Mouse (Mus musculus) G1E-ER4 (cell line): ENCODE measurements around the gene Tal1. TPM values are rescaled to one million over a fixed set of nuclear protein-coding genes. Genes with fewer than 3 reads are reported as not detected.

Experiments used
- GATA1 ChIP-seq: IDR thresholded peaks from one replicate; pipeline ENCODE4 v1.8.0; 2012; ENCODE audit warnings: low read length, inconsistent platforms
- polyA plus RNA-seq: library from polyadenylated mRNA; stranded (reverse); fragments of >175 nt; gene quantifications from 2 replicates; pipeline ENCODE4 v1.2.3, GENCODE M21; 2012

Gene Tal1
- polyA plus RNA-seq: 212 and 260 TPM in 2 replicates

DNA sequence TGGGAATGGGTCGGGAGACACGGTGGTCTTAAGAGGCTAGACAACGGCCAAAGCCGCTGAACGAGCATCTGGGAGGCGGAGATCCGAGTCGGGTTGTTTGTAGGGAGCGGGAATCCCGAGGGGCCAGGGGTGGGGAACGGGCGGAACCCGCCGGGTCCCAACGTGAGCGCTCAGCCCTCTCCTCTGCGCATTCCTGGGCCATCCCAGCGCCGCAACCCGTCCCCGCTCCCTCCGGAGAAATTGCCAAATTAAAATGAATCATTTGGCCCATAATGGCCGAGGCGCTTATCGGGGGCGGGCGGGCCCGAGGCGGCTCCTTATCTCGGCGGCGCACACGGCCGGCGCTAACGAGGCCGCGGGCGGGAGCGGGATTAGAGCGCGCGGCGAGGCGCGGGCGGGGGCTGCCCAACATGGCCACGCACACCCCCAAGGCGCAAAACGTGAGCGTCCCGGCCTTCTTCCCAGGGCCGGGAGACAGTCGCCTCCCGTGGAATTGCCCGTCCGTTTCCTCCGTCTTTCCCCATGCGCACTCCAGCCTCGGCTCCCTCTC lies at the start of gene Tal1:
Gene Tal1, plus strand, starts transcription at position 56 of the 550 bp plus-strand sequence.
- TF ChIP-seq GATA1: peak; percentile 40

DNA sequence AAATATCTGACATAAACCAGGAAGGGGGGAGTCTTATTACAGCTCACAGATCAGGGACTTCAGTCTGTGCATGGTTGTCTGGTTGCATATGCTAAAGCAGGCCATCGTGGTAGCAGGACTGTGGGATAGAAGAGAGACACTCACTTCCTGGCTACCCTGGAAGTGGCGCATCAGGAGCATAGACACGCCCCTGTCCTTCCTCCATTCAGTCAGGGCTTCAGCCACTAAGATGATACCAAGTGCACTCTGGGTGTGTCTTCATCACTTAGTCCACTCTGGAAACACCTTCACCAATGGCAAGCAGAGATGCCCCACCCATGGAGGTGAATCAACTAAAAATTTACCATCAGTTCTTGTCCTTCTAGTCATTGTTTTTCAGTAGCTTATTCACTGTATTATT lies 42.0 kb upstream of the Tal1 start:
- no peak for TF ChIP-seq GATA1

DNA sequence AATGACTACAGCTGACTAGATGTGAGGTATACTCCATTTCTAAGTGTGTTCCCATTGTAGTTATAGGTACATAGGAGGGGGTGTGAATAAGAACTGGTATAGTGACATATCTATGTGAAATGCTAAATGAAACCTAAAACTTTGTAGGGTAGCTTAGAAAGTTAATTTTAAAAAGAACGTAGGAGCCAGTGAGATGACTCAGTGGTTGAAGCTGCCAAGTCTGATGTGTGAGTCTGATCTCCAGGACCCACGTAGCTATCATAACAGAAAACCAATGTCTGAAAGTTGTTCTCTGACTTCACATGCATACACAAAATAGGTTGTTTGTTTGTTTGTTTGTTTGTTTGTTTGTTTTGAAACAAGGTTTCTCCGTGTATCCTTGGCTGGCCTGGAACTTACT lies 36.2 kb upstream of the Tal1 start:
- TF ChIP-seq GATA1: no peak

DNA sequence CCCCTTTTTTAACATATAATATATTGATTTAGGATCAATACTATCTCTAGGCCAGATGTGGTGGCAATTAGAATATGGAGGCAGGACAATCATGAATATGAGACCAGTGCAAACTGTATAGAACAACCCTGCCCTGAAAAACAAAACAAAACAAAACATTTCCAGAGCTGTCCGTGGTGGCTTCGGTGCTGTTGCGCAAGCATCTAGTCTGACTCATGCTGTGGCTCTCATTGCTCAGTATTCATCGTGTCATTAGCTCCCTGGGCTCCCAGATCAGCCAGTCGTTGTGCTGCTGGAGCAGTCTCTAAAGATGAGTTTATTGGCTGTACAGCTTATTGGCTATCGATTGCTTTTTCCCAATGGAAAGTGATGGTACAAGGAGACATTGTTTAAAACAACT lies 21.2 kb upstream of the Tal1 start:
- no peak for TF ChIP-seq GATA1

DNA sequence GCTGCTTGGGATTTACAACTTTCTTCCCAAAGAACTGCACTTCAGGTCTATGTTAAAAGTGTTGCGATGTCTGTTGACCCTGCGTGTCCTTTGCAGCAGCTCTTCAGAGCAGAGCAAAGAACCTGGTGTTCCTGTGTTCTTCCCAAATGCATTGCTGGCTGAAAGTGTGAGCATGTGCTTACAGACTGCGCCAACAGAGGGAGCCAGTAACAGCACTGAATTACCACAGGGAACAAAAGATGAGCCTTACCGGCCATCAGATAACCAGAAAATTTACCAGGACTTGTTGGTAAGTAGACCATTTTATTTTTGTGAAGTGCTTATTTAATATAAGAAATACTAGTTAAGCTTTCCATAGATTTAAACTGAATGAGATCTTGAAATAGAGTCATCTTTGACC lies 18.0 kb upstream of the Tal1 start:
- no peak for TF ChIP-seq GATA1

DNA sequence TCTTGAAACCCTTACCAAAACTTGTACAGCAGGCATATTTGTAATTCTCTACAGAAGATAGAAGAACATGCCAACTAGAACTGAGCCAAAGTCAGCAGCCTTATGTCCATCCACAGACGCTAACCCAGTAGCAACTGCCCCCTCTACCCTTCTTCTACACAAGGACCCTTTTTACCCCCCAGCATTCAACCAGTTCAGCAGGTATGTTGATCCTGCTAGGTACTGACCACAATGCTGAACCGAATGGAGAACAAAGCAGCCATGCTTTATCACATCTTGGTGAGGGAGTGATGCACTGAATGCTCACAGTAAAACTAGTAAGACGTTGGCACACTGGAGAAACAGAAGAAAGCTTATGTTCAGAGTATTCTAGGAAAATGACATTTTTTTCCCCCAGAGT lies 10.6 kb upstream of the Tal1 start:
- no peak for TF ChIP-seq GATA1

DNA sequence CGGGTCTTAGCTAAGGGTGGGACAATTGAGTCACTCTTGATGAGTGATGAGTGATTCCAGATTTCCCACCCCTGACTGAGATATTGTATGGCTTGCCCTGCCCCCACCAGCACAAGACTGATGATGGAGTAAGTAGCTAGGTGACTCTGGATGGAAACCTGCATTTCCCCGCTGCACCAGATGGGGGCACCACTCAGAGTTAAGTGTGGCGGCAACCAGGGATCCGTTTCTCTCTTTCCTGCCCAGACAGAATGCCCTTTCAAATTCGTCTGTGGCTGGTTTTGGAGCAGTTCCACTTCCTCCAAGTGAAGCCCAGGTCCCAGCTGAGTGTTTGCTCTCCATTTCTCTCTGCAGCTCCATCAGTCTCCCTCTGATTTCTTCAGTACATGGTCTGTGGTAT lies 8.5 kb upstream of the Tal1 start:
- TF ChIP-seq GATA1: no peak

DNA sequence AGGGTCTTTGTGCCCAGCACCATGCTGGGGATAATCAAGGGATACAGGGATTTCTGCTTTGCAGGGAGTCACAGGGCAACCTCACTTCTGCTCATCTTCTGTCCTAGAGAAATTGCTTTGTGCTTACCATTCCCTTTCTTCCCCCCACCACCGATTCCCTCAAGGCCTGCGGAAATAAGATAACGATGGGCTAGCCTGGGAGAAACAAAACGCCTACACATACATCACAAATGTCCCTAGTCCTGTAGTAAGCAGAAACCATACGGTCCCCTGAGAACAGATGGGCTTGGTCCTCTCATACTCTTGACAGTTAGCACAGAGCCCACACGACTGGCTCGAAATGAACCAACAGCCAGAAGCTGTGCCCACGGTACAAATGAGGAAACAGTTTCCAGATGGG lies 8.0 kb upstream of the Tal1 start:
- TF ChIP-seq GATA1: no peak

DNA sequence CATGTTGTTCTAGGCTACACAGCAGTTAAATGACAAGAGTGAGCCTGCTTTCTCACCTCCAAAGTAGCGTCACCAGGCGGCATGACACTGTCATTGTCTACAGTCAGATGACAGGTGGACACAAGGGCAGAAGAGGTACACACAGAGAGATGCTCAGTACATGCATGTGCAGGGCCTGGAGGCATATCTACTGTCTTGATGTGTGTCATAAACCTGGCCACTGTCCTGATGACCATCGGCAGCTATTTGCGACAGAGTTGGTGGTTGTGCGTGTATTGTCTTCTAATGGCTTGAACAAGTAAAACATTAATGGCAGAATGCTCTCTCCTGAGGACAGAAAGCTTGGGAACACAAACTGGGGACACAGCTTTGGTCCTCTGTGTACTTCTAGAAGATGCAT lies 5.0 kb upstream of the Tal1 start:
- no peak for TF ChIP-seq GATA1

DNA sequence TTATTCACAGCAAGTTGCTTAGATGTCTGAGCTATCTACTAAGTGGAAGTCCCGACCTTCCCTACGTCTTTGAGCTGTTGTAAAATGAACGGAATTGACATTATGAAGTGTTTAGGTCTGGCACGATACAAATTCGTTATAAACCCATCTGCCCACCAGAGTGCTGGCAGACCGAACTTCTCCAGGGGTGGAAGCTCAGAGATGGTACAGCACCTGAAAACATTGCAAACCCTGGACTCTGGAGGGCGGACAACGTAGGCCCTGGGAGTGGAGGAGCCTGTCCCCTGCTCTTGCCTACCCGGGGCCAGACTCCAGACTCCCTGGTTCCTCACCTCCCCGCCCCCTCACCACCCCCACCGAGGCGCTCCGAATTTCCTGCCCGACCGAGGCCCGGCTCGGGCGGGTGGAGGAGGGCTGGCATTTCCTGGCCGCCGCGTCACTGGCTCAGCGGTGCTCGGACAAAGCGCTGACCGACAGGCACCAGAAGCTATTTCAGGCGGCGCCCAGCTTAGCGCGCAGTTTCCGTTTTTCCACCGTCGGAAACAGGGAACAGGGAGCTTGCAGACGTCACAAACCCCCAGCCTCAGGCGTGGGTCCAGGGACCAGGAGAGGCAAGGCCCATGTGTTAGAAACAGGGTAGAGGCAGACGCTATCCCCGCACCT lies 3.8 kb upstream of the Tal1 start:
- TF ChIP-seq GATA1: no peak

DNA sequence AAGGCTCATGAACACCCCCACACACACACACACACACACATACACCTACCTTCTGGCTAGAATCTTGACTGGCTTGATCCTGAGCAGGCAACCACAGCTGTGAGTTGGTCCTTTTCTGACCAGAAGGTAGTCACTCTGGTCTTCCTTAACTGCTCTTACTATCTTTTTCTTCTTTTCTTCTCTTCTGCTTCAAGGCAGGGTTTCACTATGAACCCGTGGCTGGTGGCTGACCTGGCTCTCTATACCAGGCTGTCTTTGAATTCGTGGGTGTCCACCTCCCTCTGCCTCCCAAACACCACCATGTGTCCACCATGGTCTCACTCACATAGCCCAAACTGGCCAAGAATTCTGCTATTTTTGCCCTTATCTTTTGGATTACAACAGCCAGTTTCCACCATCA lies 1.2 kb upstream of the Tal1 start:
- no peak for TF ChIP-seq GATA1

DNA sequence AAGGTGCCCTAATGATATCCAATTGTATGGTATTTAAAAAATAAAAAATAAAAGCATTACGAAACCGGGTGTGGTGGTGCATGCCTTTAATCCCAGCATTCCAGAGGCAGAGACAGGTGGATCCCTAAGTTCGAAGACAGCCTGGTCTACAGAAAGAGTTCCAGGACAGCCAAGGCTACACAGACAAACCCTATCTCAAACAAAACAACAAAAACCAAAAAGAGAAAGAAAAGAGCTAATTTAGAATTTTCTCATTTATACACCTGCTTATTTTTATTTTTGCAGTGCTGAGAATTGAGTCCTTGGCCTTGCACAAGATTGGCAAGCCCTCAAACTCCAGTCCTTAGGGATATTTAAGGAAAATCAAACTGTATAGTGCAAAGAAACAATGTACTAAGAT lies 535 bp upstream of the Tal1 start:
- no peak for TF ChIP-seq GATA1

DNA sequence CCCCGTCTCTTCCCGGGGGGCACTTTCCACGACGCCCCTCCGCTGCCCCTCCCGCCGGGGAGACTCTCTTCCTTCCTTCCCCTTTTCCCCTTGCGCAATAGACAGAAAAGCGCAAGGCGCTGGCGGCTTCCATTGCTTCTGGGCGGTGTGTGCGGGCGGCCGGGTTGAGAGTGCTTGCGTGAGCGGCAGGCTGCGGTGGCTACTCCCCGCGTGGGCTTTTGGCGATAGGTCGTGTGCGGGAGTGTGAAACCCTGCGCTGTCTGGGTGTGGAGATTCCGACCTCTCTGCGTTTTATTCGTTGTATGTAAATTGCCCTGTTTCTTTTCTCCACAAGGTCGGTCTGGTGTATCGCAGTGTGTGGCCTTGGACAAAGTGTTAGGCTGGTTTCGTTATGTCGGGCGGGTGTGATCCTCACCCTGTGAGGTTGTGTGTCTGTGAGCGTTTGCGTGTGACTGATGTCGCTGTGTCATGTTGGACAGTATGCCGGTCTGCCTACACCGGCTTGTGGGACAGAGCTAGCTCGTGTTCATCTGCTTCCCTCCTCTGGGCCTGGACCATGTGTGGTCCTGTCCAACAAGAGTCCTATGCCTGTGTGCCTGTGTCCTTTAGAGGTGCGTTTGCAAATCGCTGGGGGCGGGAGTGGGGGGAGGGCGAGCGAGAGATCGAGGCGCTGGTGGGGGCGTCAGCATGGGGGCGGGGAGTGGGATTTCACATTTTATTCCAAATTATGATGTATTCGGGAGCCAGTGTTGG lies 871 bp downstream of the Tal1 start:
- no peak for TF ChIP-seq GATA1

DNA sequence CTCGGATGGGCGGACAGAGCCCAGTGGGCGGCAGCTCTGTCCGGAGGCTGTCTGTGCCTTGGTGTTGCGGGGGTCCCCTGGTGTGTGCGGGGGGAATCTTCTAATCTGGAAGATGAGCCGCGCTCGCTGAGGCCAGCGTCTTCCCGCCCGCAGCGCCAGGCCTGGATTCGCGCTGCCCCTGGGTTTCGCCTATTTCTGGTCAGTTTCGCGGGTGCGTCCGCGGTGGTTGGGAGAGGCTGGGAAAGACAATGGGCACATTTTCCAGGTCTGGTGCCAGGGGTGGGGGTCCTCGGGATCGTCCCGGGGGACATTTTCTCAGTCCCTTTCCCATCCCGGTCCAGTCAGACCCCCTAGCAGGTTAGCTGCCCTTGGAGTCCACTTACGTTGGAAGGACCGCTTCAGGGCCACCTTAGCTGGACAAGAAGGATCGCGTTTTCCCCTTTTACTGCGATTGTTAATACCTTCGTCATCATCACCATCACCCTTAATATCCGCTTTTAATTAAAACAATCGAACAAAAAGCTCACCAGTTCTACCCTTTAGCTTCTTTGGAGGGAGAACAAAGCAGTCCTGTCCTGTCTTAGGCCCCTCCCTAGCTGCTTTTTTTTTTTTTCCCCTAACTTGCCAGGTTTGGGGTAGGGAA lies 1.6 kb downstream of the Tal1 start:
- no peak for TF ChIP-seq GATA1

DNA sequence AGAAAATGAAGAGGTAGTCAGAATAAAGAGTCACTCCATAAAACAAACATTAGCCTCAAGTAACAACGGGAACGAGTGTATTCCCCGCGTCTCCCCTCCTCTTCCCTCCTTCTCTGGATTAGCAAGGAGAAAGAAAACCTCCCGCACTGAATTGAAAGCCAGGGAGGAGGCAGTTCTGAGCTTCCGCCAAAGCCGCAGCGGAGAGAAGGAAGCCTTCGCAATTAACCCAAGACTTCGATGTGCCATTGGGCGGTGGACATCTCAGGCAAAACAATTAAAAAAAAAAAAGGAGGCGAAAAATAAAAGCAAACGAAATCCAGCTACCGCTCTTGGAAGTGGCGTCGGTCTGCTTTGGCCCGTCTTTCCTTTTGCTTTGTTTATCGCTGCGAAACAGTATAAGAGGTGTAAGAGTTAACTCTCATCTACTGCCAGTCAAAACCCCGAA lies 2.1 kb downstream of the Tal1 start:
- no peak for TF ChIP-seq GATA1

DNA sequence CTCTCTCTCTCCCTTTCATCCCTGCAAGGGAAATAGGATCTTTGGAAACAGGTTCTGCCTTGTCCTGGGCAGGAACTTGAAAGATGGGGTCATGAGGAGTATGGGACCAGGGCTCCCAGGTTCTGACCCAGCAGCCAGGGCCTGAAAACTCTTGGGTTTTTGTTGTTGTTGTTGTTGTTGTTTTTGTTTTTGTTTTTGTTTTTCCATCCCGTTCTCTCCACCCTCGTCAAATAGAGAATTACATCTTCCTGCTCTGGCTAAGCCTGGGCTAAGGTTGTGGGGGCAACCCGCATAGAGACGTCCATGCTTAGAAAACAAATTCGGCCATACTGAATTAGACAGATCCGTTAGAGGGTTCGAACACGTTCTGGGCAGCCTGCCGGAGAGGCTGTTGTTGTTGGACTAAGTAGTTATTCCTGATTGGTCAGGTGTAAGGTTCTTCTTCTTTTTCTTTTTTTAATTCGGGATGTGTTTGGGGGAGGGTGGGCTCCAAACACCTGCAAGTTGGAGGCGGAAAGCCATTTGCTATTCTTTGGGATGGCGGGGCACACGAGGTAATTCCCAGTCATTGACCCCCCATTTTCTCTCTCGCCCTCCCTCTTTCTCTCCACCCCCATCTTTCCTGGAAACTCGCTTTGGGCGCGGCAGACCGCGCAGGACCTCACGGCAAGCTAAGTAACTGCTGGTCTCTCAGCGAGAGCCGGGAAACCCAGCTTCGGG lies 2.8 kb downstream of the Tal1 start:
- TF ChIP-seq GATA1: no peak
